Mouse (Mus musculus) testis, adult 2 months (tissue): ENCODE measurements around the gene Scnn1a. TPM values are rescaled to one million over a fixed set of nuclear protein-coding genes. Genes with fewer than 3 reads are reported as not detected.
A peak's percentile ranks its signal among the peaks of the same experiment; 100 is the strongest.

Experiments
- H3K27ac ChIP-seq: fragments of 200-500 bp; 2 replicates; pipeline ENCODE4 v1.5.1; 2012; ENCODE audit warnings: low read depth, low read length; ENCODE audit not compliant: control insufficient read depth, insufficient read depth
- H3K27me3 ChIP-seq: fragments of 200-500 bp; 2 replicates; pipeline ENCODE4 v1.6.1; 2012; ENCODE audit warnings: mild to moderate bottlenecking, low read length, moderate library complexity; ENCODE audit not compliant: control insufficient read depth, insufficient read depth
- H3K36me3 ChIP-seq: fragments of 200-500 bp; 2 replicates; pipeline ENCODE4 v1.6.1; 2012; ENCODE audit warnings: mild to moderate bottlenecking, low read length; ENCODE audit not compliant: control insufficient read depth, insufficient read depth
- H3K4me1 ChIP-seq: fragments of 200-500 bp; 2 replicates; pipeline ENCODE4 v1.6.1; 2012; ENCODE audit warnings: low read length; ENCODE audit not compliant: control insufficient read depth, insufficient read depth
- H3K4me3 ChIP-seq: fragments of 200-500 bp; 2 replicates; pipeline ENCODE4 v1.5.1; 2012; ENCODE audit warnings: low read depth, mild to moderate bottlenecking, low read length, moderate library complexity, mixed read lengths; ENCODE audit not compliant: control insufficient read depth
- CTCF ChIP-seq: fragments of 200-500 bp; IDR thresholded peaks from 2 replicates; pipeline ENCODE4 v1.5.1; 2012; ENCODE audit warnings: low read depth, mild to moderate bottlenecking, inconsistent platforms, low read length, moderate library complexity; ENCODE audit not compliant: control insufficient read depth, insufficient read depth, insufficient replicate concordance
- POLR2A ChIP-seq: fragments of 200-500 bp; IDR thresholded peaks from 2 replicates; pipeline ENCODE4 v1.6.1; 2012; ENCODE audit warnings: low read depth, mild to moderate bottlenecking, inconsistent platforms, low read length, moderate library complexity; ENCODE audit not compliant: control insufficient read depth
- polyA plus RNA-seq: library from polyadenylated mRNA; depleted of rRNA; stranded (reverse); fragments of >200 nt; gene quantifications from 2 replicates; pipeline ENCODE4 v1.2.3, GENCODE M21; 2012

The Scnn1a gene
- polyA plus RNA-seq, 1 experiment: 0.44 TPM

DNA sequence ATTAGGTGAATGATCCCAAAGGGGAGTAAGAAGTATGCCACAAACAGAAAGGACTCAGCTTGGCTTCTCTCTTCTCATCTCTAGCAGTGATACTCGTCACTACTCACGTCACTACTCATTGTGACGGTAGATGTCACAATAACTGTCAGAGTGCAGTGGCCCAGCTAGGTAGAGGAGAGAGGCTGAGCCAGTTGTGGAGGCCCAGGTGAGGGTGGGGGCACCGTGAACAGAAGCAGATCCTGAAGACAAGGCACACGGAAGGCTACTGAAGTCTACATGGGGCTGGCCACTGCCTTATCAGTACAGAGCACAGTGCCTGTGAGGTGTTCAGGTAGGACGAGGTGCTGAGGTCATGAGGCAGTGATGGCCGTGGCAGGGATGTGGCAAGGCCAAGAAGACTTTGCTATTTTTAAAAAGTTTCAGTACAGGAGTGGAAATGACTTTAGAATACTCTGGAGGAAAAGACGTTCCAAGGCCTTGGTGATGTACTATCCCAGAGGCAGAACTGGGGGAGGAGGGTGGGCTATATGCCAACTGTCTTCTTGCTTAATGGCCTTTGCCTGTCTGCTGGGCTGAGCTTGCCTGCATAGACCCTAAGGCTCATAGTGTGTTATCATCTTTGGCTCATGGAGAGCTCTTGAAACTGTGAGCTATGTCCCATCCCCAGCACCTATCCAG, 31.0 kb downstream of the Scnn1a start:
- H3K27me3 ChIP-seq: no peaks in the 10 kb centered on the region
- TF ChIP-seq CTCF (no peak), POLR2A (no peak)
- H3K4me1 ChIP-seq: peaks cover 36% of the 10 kb centered on the region
- no peak overlapping the region for H3K4me3 ChIP-seq
- H3K27ac ChIP-seq: peak overlapping the region; percentile 18; the same call in 1 of the 2 replicates
- no peaks in the 10 kb centered on the region for H3K36me3 ChIP-seq

DNA sequence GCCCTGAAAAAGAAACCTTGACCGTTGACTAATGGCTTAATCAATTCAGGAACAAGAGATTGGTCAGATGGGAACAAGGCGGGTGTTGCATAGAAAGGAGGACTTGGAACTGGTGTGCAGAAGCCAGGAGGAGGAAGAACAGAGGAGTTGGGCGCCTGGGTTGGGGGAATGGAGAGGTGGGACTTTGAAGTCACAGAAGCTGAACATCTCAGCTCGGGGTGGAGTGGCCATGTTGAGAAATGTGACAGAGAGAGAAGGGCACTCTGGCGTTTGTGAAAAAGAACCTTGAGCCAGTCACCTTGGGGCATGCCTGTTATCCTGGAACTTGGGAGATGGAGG, 31.6 kb downstream of the Scnn1a start:
- H3K27ac ChIP-seq: peak overlapping the region; percentile 33; the same call in 1 of the 2 replicates
- H3K4me3 ChIP-seq: no peak overlapping the region
- no peaks in the 10 kb centered on the region for H3K36me3 ChIP-seq
- H3K27me3 ChIP-seq: no peaks in the 10 kb centered on the region
- TF ChIP-seq POLR2A (no peak), CTCF (no peak)
- peaks cover 36% of the 10 kb centered on the region for H3K4me1 ChIP-seq

DNA sequence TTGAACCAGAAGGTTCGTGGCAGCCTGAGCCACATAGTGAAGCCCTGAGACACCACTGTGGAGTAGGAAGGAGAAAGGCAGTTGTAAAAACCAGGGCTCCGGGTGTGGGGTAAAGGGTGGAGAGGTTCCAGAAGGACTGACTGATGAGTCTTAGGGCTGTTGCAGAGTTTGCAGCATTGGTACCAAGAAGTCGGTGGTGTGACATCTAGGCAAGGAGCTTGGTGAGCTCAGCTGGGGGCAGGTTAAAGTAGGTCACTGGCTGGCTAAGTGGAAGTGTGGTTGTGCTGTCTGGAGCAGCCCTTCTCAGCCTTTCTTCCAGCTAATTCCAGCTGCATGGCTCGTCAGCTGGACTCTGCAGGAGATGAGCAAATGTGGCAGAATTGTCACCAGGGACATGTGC, 32.4 kb downstream of the Scnn1a start:
- H3K27ac ChIP-seq: no peak overlapping the region; the same call in 1 of the 2 replicates
- H3K4me3 ChIP-seq: no peak overlapping the region
- TF ChIP-seq CTCF (no peak), POLR2A (no peak)
- H3K4me1 ChIP-seq: peaks cover 36% of the 10 kb centered on the region
- no peaks in the 10 kb centered on the region for H3K36me3 ChIP-seq
- H3K27me3 ChIP-seq: no peaks in the 10 kb centered on the region

DNA sequence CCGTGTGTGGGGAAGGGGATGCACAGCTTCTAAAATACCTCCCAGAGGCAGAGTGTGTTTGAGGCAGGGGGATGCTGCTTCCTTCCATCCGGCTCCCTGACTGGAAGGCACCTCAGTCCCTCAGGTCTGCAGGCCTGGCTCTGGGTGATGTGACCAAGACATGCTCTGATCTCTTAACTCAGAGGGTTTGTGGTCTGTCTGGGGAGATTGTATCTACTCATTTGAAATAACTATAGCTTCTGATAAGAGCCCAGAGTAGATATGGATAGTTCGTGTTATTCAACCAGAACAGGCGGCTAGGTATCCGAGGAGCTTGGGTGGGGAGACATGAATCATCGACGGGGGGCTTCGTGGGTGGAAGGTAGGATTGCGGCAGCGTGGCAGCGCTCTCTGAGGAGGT, 32.8 kb downstream of the Scnn1a start:
- Histone ChIP-seq H3K4me1 (peaks cover 36% of the 10 kb centered on the region), H3K27me3 (no peaks in the 10 kb centered on the region), H3K27ac (no peak overlapping the region), H3K36me3 (no peaks in the 10 kb centered on the region), H3K4me3 (no peak overlapping the region)
- no peak for TF ChIP-seq POLR2A
- TF ChIP-seq CTCF: no peak

DNA sequence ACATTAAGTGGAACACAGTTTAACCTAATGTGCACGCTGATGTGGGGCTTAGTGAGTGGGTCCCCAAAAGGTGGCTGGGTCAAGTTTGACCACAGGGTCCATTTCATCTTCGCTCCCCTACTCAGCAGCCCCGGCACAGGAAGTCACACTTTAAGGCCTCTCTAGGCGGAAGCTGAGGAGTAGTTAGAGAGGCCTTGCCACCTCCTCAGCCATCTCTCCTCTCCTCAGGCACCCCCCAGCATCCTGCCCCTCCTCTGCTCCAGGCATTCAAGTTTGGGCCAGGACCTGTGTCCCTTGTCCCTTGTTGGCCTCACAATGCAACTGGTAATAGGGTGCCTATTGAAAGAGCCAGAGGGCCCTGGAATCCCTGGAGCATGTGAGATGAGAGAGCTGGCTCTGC, 33.2 kb downstream of the Scnn1a start:
- H3K27ac ChIP-seq: peak overlapping the region; percentile 28; the same call in 1 of the 2 replicates
- H3K27me3 ChIP-seq: no peaks in the 10 kb centered on the region
- no peak overlapping the region for H3K4me3 ChIP-seq
- H3K4me1 ChIP-seq: peaks cover 35% of the 10 kb centered on the region
- TF ChIP-seq POLR2A (no peak), CTCF (no peak)
- no peaks in the 10 kb centered on the region for H3K36me3 ChIP-seq

DNA sequence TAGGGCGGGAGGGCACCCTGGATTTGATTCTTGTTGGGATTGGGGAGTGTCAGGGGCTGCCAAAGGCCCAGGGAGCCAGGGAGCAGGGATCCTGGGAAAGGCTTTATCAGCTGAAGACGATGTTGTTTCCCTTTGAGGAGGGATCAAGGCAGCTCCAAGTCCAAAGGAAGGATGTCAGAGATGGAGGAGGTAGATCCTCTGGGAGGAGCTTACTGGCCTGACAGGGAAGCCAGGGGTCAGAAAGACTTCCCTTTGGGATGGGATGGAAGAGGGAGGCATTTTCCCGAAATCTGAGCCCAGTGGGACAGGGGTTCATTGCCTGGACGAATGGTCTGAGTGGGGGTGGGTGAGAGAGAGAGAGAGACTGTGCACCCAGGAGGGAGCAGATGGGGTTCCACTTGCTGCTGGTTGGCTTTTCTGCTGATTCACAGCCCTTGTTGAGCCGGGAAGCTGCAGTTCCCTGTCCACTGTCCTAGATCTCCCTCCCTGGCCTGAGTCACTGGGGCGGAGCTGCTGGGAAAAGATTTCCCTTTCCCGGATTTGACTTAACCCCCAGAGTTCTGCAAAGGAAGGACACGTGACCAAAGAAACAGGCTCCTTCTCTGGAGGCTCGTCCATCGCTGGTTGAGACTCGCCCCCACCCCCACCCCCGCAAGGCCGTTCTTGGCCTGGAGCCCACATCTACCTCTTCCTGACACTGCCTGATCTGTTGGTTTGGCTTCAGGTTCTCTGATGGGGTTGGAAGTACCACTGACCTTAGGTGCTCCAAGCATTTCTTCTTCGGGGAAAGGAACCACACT, 34.1 kb downstream of the Scnn1a start:
- Histone ChIP-seq H3K36me3 (no peaks in the 10 kb centered on the region), H3K27me3 (no peaks in the 10 kb centered on the region), H3K27ac (peak overlapping the region; percentile 73), H3K4me1 (peaks cover 27% of the 10 kb centered on the region), H3K4me3 (no peak overlapping the region)
- TF ChIP-seq CTCF: no peak
- no peak for TF ChIP-seq POLR2A

DNA sequence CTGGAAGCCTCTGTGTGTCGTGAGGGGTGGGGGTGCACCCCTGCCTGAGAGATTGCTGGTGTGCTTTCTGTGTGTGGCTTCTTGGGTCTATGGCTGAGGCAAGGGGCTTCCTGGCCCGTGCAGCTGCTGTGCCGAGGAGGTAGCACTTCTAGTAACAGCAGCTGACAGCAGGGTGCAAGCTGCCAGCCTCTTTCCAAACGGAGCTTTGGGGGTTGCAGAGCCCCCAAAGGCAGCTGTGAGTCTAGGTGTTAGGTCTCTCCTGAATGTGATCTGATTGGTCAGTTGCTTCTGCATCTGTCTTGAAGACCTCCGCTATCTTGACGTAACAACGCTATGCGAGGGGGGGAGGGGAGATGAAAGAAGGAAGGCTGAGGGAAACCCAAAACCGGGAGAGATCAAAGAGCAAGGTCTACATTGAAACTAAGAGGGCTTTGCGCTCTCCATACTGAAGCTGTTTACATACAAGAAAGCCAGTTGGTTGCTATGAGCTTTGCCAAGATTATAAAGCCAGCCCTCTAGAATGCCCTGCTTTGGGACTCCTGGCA, 34.8 kb downstream of the Scnn1a start:
- TF ChIP-seq POLR2A: no peak
- TF ChIP-seq CTCF: no peak
- Histone ChIP-seq H3K27ac (no peak overlapping the region), H3K4me3 (no peak overlapping the region), H3K27me3 (no peaks in the 10 kb centered on the region), H3K4me1 (peaks cover 20% of the 10 kb centered on the region), H3K36me3 (no peaks in the 10 kb centered on the region)
